Mouse (Mus musculus) CD4-positive helper T cell, adult 2 months (primary cell): ENCODE data around the gene Rbbp8nl.

Experiments
- DNase-seq: peaks from one replicate; pipeline ENCODE4 v3.0.0-alpha.2; 2012; ENCODE audit warnings: low read depth, missing footprints, low spot score

Gene Rbbp8nl

GRCm38 (mm10) chr2:180289440-180290108 lies at the start of gene Rbbp8nl:
Gene Rbbp8nl, minus strand, starts transcription at chr2:180289879.
- DNase-seq: no peak

- DNase-seq: no peak
These were observed 44.9 kb upstream of the Rbbp8nl start, which contains the start of gene Gata5 for GRCm38 (mm10) chr2:180334551-180334986. Gene Gata5, minus strand, starts transcription at chr2:180334699.

- DNase-seq: no peak
These were observed 44.3 kb upstream of the Rbbp8nl start for GRCm38 (mm10) chr2:180333778-180334550.

- no peak for DNase-seq
These were observed 39.8 kb upstream of the Rbbp8nl start for GRCm38 (mm10) chr2:180329466-180329865.

- no peak for DNase-seq
These were observed 33.1 kb upstream of the Rbbp8nl start for GRCm38 (mm10) chr2:180322674-180323355.

- DNase-seq: no peak
These were observed 30.5 kb upstream of the Rbbp8nl start for GRCm38 (mm10) chr2:180320216-180320615.

GRCm38 (mm10) chr2:180317591-180317990 lies 27.9 kb upstream of the Rbbp8nl start:
- DNase-seq: no peak

GRCm38 (mm10) chr2:180314292-180314691 lies 24.6 kb upstream of the Rbbp8nl start:
- DNase-seq: no peak

- no peak for DNase-seq
These were observed 21.5 kb upstream of the Rbbp8nl start for GRCm38 (mm10) chr2:180311147-180311546.

GRCm38 (mm10) chr2:180307680-180308079 lies 18.0 kb upstream of the Rbbp8nl start:
- DNase-seq: peak; percentile 16

- no peak for DNase-seq
These were observed 16.9 kb upstream of the Rbbp8nl start for GRCm38 (mm10) chr2:180306423-180307168.

GRCm38 (mm10) chr2:180306009-180306408 lies 16.3 kb upstream of the Rbbp8nl start:
- no peak for DNase-seq

- peak; percentile 42 for DNase-seq
These were observed 15.8 kb upstream of the Rbbp8nl start for GRCm38 (mm10) chr2:180305490-180305889.

GRCm38 (mm10) chr2:180304554-180304953 lies 14.9 kb upstream of the Rbbp8nl start:
- no peak for DNase-seq

- no peak for DNase-seq
These were observed 13.8 kb upstream of the Rbbp8nl start for GRCm38 (mm10) chr2:180303468-180303867.

GRCm38 (mm10) chr2:180302201-180302600 lies 12.5 kb upstream of the Rbbp8nl start:
- DNase-seq: no peak

- DNase-seq: no peak
These were observed 11.1 kb upstream of the Rbbp8nl start for GRCm38 (mm10) chr2:180300771-180301170.

GRCm38 (mm10) chr2:180300252-180300651 lies 10.6 kb upstream of the Rbbp8nl start:
- no peak for DNase-seq

- DNase-seq: no peak
These were observed 3.2 kb upstream of the Rbbp8nl start for GRCm38 (mm10) chr2:180292906-180293305.

GRCm38 (mm10) chr2:180292026-180292425 lies 2.3 kb upstream of the Rbbp8nl start:
- DNase-seq: no peak

- DNase-seq: no peak
These were observed 1.9 kb upstream of the Rbbp8nl start for GRCm38 (mm10) chr2:180291566-180291965.

GRCm38 (mm10) chr2:180290503-180290902 lies 824 bp upstream of the Rbbp8nl start:
- no peak for DNase-seq
